In genomic region chr14:10631783-10632182, GRCm38 (mm10) we compare ENCODE assay signal across 20 mouse cellular contexts.
DNase-seq lines count a peak whose midpoint lies in the region; ATAC-seq and TF ChIP-seq lines count a peak whose summit lies in the region.
"Had no signal": no experiment of that assay in that cellular context is flagged by ENCODE, and none has a peak within 500 bp of the region (broad histone marks: within the 10 kb centered on the region; RNA-seq: fewer than 3 reads in every experiment).

No protein-coding gene starts in this region.

- no peaks in the 10 kb centered on the region for H3K27me3 ChIP-seq in hindbrain, embryonic 11.5 days (ENCODE audit: control insufficient read depth, insufficient read depth, low read length)
- no peaks in the 10 kb centered on the region for H3K27me3 ChIP-seq in hindbrain, embryonic 12.5 days
- H3K27me3 ChIP-seq in embryonic facial prominence, embryonic 14.5 days (replicated peaks; ENCODE audit: control insufficient read depth, insufficient read depth, low read length) = no peaks in the 10 kb centered on the region
- H3K27me3 ChIP-seq in midbrain, embryonic 10.5 days (ENCODE audit: low read depth, poor library complexity, severe bottlenecking) = no peaks in the 10 kb centered on the region
- H3K27me3 ChIP-seq: forebrain, embryonic 15.5 days; heart, embryonic 15.5 days had no signal

- peak; percentile 2 for DNase-seq in hindbrain, embryonic 11.5 days (ENCODE audit: low spot score)
- DNase-seq in brain, embryonic 14.5 days (ENCODE audit: low read depth) = peak; percentile 30
- DNase-seq in embryo, embryonic 11 days = peak; percentile 18
- peak; percentile 17 for DNase-seq in embryonic facial prominence, embryonic 14.5 days (ENCODE audit: low spot score)
- no peak for DNase-seq in adrenal gland, adult 18-20 months (ENCODE audit: low spot score in 2 of 2)
- no peak for DNase-seq in midbrain, embryonic 10.5 days (ENCODE audit: low spot score)
- DNase-seq: adrenal gland, postnatal 10 days; cerebellum, adult 11-12 months; cerebellum, adult 9-11 months; cerebellum, postnatal 36 days; gastrocnemius, postnatal 14 days; heart, adult 2 months; heart, postnatal 14 days; kidney, adult 11 months had no signal

- no peaks in the 10 kb centered on the region for H3K4me1 ChIP-seq in hindbrain, embryonic 11.5 days (replicated peaks; ENCODE audit: control insufficient read depth, insufficient read depth, low read length)
- H3K4me1 ChIP-seq in hindbrain, embryonic 12.5 days = 0 out of 2 replicates have a peak, but pooled peaks cover 5% of the 10 kb centered on the region
- H3K4me1 ChIP-seq in embryonic facial prominence, embryonic 14.5 days (ENCODE audit: control insufficient read depth, insufficient read depth, low read length) = peaks cover 5% of the 10 kb centered on the region; the same call in 1 of the 2 replicates
- H3K4me1 ChIP-seq in midbrain, embryonic 10.5 days = no peaks in the 10 kb centered on the region; the same call in 1 of the 2 replicates
- H3K4me1 ChIP-seq: heart, embryonic 15.5 days had no signal

- H3K4me3 ChIP-seq in hindbrain, embryonic 11.5 days (ENCODE audit: low read depth, low read length) = no peak overlapping the region
- H3K4me3 ChIP-seq in hindbrain, embryonic 12.5 days = no peak overlapping the region
- H3K4me3 ChIP-seq in embryonic facial prominence, embryonic 14.5 days (ENCODE audit: low read depth, low read length) = no peak overlapping the region
- no peak overlapping the region for H3K4me3 ChIP-seq in midbrain, embryonic 10.5 days
- H3K4me3 ChIP-seq: forebrain, embryonic 15.5 days; heart, adult 2 months; heart, embryonic 15.5 days had no signal

- no peak overlapping the region for H3K9ac ChIP-seq in hindbrain, embryonic 11.5 days (ENCODE audit: low read depth, low read length)
- H3K9ac ChIP-seq in hindbrain, embryonic 12.5 days = no peak overlapping the region
- no peak overlapping the region for H3K9ac ChIP-seq in embryonic facial prominence, embryonic 14.5 days (ENCODE audit: low read depth, low read length)
- H3K9ac ChIP-seq: forebrain, embryonic 15.5 days; heart, embryonic 15.5 days had no signal

- WGBS in hindbrain, embryonic 11.5 days = 47% methylated on average over 3 of the region's 3 CpGs
- WGBS in hindbrain, embryonic 12.5 days = 39% methylated on average over 3 of the region's 3 CpGs
- 35% methylated on average over 3 of the region's 3 CpGs for WGBS in embryonic facial prominence, embryonic 14.5 days
- 57% methylated on average over 3 of the region's 3 CpGs for WGBS in midbrain, embryonic 10.5 days

- no peaks in the 10 kb centered on the region for H3K36me3 ChIP-seq in hindbrain, embryonic 11.5 days (ENCODE audit: control insufficient read depth, insufficient read depth, low read length)
- H3K36me3 ChIP-seq in hindbrain, embryonic 12.5 days = no peaks in the 10 kb centered on the region
- no peaks in the 10 kb centered on the region for H3K36me3 ChIP-seq in embryonic facial prominence, embryonic 14.5 days (ENCODE audit: control insufficient read depth, insufficient read depth, low read length)
- H3K36me3 ChIP-seq in midbrain, embryonic 10.5 days = no peaks in the 10 kb centered on the region
- H3K36me3 ChIP-seq: forebrain, embryonic 15.5 days; G1E; heart, embryonic 15.5 days had no signal

- ATAC-seq in hindbrain, embryonic 11.5 days (ENCODE audit: low FRiP score) = no peak
- no peak for ATAC-seq in hindbrain, embryonic 12.5 days (ENCODE audit: low FRiP score)
- ATAC-seq in embryonic facial prominence, embryonic 14.5 days (ENCODE audit: low read depth) = peak; percentile 47; the same call in 1 of the 2 replicates
- ATAC-seq: forebrain, embryonic 15.5 days; hindbrain, embryonic 16.5 days had no signal

- TF ChIP-seq CTCF in brain, embryonic 14.5 days (IDR thresholded peaks at IDR 0.05; ENCODE audit: borderline replicate concordance, extremely low read depth, insufficient read depth, insufficient read length) = no peak

- no peak overlapping the region for H3K27ac ChIP-seq in hindbrain, embryonic 11.5 days (ENCODE audit: low read depth, low read length)
- no peak overlapping the region for H3K27ac ChIP-seq in hindbrain, embryonic 12.5 days
- no peak overlapping the region for H3K27ac ChIP-seq in embryonic facial prominence, embryonic 14.5 days (replicated peaks; ENCODE audit: low read depth, low read length)
- no peak overlapping the region for H3K27ac ChIP-seq in midbrain, embryonic 10.5 days (replicated peaks)
- H3K27ac ChIP-seq: forebrain, embryonic 15.5 days; heart, adult 2 months; heart, embryonic 15.5 days had no signal

- no peak overlapping the region for H3K4me2 ChIP-seq in hindbrain, embryonic 11.5 days (replicated peaks; ENCODE audit: low read depth, low read length)
- no peak overlapping the region for H3K4me2 ChIP-seq in hindbrain, embryonic 12.5 days (replicated peaks)
- no peak overlapping the region for H3K4me2 ChIP-seq in embryonic facial prominence, embryonic 14.5 days (ENCODE audit: low read depth, low read length)
- H3K4me2 ChIP-seq: forebrain, embryonic 15.5 days; heart, embryonic 11.5 days; heart, embryonic 15.5 days had no signal

- H3K9me3 ChIP-seq in hindbrain, embryonic 11.5 days (ENCODE audit: control insufficient read depth, low read length) = no peaks in the 10 kb centered on the region
- H3K9me3 ChIP-seq in hindbrain, embryonic 12.5 days (replicated peaks) = no peaks in the 10 kb centered on the region
- no peaks in the 10 kb centered on the region for H3K9me3 ChIP-seq in embryonic facial prominence, embryonic 14.5 days (ENCODE audit: control insufficient read depth, low read length)
- H3K9me3 ChIP-seq in midbrain, embryonic 10.5 days (replicated peaks) = no peaks in the 10 kb centered on the region
- H3K9me3 ChIP-seq: forebrain, embryonic 15.5 days; G1E; heart, embryonic 15.5 days had no signal

- TF ChIP-seq POLR2A in brain, embryonic 14.5 days (IDR thresholded peaks at IDR 0.05; ENCODE audit: borderline replicate concordance, extremely low read depth, insufficient read depth, insufficient read length, poor library complexity, severe bottlenecking) = no peak

Comparison
In these comparisons a context has a peak if more than half of its experiments do, and no peak if none do; other contexts are left out.
1. DNase-seq: peak in hindbrain, embryonic 11.5 days (single experiment), brain, embryonic 14.5 days (single experiment), embryo, embryonic 11 days (single experiment) and embryonic facial prominence, embryonic 14.5 days (single experiment); none in adrenal gland, adult 18-20 months (0 of 2) and midbrain, embryonic 10.5 days (single experiment).